Mouse (Mus musculus): ENCODE results near the gene Rhbdl1.

Gene Rhbdl1

DNA sequence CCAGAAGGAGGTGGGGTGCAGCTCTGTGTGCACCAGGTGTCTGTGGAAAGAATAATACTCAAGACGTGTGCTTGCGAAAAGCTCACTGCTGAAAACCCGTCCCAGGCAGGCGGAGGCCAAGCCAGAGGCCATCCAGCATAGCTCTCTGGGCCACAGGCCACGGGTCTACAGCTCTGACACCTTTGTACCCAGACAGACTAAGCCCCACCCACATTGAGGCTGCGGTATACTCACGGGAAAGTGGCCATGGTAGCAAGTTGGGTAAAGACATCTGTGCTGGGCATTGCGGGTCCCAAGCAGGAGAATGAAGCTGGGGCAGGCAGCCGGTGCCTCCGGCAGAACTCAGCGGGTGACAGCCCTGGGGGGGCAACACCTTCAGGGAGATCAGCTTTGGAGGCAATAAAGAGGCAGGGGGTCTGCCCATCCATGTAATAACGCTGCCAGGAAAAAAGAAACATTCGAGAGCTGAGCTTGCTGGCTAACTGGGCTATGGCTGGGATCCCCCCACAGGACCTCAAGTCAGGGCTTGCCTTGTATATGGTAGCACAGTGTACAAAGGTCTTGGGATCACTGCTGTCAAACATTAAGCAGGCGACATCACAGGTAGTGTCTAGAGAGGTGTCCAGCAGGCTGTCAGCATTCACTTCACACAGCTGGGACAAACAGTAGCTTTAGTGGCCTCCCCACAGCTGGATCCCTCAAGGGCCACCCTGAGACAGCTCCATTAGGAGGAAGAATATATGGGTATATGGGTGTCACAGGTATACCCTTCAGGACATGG is 2.5 kb upstream of the Rhbdl1 start:
- DNase-seq, result peak; percentile 69 to 70

DNA sequence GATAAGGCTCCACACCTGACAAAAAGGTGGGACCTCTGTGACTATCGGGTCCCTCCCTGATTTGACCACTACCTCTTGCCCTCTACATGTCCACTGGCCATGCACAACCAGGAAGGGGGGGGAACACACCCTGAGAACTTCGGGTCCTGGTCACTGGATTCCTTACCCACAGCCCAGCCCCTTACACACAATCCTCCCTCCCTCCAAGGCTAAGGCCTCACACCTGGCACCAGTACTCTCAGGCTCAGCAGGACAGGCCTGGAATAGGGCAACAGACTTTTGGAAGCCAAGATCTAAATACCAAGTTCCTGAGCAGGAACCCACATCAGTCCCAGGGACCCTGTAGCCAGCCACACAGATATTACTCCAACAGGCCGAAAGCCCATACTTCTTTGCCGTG is 1.8 kb upstream of the Rhbdl1 start:
- no peak for DNase-seq

DNA sequence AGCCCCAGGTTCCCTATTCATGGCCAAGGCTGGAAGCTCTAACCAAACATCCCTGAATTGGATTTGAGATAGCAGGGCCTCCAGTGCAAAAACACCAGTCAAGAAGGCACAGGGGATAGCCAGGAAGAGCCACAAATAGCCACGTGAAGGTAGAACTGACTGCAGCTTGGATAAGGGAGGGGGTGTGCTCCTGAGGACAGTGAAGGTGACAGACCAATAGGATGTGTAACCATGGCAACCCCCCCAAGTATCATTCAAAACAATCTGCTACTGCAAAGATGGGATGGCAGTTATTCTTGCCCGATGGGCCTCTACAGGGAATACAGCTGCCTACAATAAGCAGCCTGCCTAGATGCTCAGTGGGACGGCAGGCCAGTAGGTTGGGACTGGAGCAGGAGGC is 438 bp upstream of the Rhbdl1 start:
- no peak for DNase-seq

DNA sequence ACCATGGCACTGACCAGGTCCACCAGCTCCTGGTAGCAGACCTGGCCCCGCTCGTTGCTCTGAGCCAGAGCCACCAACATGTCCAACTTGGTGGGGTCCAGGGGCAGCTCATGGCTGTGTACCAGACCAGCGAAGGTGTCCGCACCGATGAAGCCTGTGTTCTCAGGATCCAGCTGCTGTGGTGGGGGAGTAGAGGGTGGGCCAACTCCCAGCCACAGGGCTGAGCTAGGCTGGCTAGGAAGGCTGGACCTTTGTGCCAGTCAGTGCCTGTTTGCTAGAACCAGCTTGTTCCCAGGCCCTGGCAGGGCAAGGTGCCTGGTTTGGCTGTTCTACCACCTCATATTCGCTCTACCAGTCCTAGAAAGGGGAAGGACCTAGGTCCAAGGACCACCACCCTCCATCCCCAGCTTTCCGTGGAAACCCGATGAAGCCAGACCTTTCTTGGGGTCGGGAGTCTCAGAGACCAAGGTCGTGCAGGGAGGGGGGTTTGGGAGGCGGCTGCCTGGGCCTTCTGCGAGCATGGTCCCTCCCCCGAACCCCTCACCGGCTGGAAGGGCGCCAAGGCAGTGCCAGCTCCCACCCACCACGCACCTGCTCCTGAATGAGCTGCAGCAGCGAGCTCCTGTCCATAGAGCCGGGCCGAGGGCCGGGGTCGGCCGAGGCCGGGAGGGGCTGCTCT is 559 bp downstream of the Rhbdl1 start:
- peak in 1 of 2 experiments; percentile 52 for DNase-seq

DNA sequence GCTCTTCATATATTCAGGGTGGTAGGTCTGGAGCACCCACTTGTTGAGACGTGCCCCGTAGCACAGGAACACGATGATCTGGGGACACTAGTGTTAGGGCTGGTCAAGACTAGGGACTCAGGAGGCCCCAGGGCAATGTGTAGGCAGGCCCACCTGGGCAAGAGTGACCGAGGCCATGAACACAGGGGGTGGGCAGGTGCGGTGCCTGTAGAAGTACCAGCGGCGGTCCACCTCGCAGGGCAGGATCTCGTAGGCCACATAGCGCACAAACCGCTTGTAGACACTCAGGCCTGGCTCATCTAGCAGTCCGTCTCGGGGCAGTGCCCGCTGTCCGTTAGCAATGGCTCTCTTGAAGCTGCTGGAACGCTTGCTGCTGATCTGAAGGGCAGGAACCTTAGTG is 1.3 kb downstream of the Rhbdl1 start:
- no peak for DNase-seq

DNA sequence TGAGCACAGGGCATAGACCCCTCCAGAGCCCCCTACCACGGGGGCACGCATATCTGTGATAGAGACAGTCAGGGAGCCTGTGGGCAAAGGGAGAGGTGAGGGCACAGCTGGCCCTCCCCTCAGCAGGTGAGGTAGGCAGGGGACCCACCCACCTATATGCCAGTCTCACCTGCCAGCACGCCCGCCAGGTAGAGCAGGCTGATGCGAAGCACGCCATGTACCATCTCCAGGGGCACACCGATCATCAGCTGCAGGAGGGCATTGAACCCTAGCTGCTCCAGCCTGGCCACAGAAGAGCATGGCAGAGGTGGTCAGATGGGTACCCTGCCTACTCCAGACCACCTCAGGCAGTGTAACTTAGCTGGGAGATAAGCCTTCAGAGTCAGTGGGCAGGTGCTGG is 1.8 kb downstream of the Rhbdl1 start:
- no peak for DNase-seq

DNA sequence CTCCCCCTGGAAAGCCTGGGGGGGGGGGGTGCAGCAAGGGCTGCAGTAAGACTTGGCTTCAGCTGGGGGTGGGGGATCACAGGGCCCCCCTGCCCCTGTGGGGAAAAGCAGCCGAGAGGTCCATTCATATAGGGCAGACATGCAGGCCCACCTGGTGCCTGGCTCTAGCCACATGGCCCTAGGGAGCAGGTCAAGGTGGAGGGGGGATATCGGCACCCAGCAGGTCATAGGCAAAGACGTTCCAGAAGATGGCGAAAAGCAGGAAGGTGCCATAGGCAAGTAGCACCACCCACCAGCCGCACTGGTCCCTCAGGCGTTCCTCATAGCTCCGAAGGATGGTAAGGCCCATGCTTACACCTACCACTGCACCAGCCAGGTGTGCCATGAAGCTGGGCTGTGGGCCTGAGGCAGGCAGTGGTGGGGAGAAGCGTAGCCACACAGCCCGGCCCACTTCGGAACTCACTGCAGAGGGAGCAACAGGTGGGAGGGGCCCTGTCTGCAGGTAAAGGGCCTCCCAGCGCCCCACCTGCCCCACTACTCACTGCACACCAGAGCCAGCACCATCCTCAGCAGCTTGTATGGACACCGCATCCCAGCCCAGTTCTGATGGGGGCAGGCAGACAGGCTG is 2.4 kb downstream of the Rhbdl1 start:
- no peak for DNase-seq

DNA sequence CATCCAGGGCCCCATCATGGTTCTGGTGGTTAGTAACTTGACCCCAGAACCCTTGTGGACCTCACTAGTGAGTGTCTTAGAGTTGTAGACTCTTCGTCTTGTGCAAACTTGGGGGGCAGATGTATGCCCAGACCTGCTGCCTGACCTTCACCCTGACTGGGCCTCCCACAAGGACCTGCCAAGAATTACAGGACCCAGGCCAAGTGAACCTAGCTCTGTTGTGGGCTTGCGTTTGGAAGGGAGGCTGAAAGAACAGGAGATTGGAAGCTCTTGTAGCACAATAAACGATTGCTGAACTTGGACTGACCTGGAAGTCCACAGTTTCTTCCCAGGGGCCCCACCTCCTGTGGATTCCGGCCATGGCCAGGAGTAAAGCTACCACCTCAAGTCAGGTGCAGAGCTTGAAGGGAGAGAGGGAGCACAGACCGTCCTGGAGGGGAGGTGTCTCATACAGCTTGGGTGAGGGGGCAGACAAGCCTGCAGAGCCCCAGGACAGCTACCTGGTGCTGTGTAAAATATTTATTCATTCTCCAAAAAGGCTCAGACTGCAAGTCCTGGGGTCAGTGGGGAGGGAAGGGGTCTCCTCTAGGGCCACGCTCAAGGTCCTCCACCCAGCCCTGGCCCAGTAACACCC is 3.0 kb downstream of the Rhbdl1 start:
- DNase-seq, result peak; percentile 80 to 88

DNA sequence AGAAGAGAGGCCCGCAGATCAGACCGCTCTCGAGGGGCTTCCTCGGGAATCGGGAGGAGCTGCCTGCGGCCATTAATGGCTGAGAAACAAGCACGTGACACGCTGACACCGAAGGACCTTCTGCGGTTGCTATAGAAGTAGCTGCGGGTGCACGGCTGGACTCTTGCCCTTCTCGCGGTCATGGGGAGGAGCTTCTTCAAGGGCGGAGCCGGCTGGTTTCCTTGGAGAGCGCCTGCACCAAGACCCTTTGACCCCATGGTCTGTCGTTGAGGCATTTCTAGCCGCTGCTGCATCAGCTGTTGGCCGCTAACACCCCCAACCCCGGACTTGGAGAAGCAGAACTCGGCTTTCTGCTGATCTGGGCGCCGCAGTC is 3.8 kb downstream of the Rhbdl1 start, which contains the start of gene Stub1:
Gene Stub1 (minus strand): TSS at position 114 of the 373 bp plus-strand sequence.
- peak; percentile 97 to 98 for DNase-seq

DNA sequence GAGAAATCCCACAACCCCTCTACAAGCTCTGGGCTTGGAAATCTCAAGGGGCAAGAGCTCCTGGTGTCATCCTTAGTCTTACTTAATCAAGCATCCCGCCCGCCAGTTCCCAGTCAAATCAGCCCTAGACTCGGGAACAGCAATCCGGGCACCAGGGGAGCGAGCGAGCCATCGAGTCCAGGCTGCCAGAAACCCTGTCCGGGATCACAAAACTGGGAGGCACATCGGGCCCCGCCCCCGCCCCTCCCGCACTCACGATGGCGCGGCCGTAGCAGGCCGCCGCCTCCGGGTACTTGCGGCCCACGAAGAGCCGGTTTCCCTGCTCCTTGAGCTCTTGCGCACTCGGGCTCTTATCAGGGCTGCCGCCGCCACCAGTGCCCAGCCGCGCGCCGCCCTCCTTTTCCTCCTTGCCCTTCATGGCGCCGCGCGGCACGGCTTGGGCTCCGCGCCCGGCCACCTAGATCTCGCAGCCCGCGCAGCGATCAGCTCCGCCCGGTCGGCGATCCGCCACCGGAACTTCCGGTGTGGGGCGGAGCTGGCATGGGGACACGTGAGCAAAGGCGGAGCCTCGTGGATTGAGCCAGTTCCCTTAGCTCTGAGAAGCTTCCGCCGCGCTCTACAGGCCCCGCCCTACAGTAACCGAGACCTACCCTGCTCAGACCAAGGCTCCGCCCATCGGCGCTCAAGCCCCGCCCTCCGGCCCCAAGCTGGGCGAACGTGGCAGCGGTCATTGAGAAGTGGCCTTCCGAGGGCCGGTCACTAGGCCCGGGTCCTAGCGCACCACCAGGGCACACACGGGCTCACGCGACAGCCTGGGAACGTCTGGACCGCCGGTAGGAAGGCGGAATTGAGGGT is 4.4 kb downstream of the Rhbdl1 start:
- peak; percentile 100 for DNase-seq

DNA sequence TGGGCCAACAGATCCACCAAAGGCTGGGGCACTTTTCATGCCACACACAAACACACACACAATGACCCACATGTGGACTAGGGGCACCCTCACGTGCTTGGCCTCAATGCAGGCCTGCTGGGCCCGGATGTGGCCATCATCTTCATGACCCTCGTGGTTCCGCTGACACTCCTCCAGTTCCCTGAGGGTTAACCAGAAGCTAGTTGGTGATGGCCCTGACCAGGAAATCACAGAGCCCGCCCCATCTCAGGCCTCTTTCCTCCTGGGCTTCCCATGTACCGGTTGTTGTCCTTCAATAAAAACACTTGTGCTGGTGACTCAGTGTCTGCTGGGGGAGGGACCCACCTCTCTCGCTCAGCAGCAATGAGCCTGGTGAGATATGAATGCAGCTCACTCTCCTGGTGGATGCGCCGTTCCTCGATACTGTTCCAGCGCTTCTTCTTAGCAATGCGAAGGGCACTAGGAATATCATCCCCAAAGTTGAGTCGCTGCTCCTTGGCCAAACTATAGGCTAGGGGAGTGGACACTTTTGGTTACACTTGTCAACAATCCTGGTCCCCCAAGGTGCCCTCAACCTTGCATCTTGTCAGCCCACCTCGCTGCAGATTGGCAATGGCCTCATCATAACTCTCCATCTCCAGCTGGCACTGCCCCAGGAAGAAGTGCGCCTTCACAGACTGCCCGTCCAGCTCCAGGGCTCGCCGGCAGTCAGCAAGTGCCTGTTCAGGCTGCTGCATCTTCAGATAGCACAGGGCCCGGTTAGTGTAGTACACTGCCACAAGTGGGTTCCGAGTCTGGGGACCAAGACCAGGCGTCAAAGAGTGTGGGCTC is 5.4 kb downstream of the Rhbdl1 start:
- peak; percentile 41 to 49 for DNase-seq

DNA sequence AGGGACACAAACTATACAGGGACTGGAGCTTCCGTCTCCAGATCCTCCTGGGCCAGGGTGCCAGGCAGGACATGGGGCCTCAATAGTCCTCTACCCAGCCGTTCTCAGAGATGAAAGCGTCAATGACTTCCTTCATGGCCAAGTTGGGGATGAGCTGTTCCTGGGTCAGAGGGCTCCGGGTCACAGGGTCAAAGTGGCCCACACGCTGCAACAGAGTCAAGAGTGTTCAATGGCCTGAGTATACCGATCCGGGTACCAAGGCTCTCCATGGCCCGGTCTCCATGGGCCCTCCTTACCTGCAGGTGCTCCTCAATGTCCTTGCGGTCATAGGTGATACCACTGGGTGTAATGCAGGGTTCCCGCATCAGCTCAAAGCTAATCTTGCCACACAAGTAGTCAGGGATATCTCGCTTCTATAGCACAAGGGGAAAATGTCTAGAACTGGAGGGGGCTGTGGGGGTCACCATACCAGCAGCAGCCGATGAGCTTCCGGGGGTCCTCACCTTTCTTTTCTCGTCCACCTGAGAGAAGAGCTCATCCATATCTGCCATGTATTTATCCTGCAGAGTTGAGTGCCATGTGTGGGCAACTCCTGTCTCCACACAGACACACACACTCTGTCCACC is 6.2 kb downstream of the Rhbdl1 start:
- DNase-seq, result peak in 1 of 2 experiments; percentile 17

DNA sequence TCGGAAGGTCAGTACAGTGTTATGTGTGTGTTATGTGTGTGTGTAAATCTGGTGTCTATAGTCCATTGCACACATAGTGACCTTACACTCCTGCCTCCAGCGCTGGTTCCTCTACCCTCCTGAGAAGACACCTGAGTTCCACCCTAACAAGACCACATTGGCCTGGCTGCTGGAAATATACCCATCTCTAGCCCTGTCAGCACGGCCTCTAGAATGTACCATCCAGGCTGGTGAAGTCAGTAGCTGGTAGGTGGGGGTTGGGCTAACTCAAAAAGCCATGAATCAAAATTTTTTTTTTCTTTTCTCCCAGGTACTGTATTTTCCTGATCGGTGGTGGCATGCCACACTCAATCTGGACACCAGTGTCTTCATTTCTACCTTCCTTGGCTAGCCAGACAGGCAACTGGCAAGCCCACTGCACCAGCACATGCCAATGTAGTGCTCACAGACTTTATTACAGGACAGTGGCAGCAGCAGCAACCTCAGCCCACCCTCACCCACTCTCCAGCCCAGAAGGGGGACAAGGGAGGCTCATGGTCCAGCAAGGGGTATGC is 6.8 kb downstream of the Rhbdl1 start:
- DNase-seq, result peak in 1 of 2 experiments; percentile 10

DNA sequence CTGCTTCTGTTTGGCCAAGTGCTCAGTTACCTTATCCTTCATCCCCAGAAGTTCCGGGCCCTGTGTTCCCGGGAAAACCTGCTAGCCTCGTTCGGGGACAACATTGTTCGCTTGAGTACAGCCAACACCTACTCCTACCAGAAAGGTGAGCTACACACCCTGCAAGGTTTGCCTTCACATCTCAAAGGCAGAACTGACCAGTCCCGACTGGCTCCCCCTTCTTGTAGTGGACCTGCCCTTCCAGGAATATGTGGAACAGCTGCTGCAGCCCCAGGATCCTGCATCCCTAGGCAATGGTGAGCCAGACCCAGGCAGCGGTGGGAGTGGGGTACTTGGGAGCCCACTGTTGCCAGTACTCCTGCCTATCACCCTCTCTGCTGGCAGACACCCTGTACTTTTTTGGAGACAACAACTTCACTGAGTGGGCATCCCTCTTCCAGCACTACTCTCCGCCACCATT is 7.5 kb downstream of the Rhbdl1 start:
- peak in 1 of 2 experiments; percentile 15 for DNase-seq

DNA sequence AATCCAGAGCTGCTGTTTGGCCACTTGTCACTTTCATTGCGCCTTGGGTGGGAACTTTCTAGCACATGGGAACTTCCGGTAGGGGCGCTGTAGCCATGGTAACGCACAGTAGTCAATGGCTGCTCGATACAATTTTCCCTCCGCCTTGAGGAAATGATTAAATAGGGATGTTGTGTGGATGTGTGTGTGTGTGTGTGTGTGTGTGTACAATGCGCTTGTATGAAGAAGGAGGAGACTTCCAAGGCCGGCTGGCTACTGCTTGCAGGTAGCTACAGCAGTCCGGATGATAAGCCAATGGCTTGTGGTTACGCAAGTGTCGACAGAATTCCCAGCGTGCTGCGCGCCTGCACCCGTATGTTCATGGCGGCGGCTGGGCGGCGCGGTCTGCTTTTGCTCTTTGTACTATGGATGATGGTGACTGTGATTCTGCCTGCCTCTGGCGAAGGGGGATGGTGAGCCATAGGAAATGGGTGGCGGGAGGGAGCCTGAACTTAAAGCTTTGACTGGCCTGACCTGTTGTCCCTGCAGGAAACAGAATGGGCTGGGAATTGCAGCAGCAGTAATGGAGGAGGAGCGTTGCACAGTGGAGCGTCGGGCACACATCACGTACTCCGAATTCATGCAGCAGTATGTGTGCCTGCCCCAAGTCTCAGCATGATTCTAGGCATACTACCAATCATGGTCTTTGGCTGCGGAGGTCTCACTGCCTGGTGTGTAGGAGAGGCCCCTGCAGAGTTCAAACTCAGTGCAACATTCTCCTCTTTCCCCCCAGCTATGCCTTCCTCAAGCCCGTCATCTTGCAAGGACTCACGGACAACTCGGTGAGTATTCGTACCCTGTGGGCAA is 8.2 kb downstream of the Rhbdl1 start, which contains the start of gene Jmjd8:
Gene Jmjd8 (plus strand): TSS at position 156 of the 846 bp plus-strand sequence.
- DNase-seq, result peak; percentile 77 to 85

DNA sequence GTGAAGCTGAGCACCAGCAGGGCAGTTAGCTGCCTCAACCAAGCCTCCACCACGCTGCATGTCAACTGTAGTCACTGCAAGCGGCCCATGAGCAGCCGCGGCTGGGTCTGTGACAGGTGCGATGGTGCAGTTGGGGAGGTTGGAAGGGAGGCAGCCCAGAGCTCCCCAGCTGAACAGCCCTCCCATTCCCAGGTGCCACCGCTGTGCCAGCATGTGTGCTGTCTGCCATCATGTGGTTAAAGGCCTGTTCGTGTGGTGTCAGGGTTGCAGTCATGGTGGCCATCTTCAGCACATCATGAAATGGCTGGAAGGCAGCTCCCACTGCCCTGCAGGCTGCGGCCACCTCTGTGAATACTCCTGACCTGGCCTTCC is 8.9 kb downstream of the Rhbdl1 start:
- no peak for DNase-seq

DNA sequence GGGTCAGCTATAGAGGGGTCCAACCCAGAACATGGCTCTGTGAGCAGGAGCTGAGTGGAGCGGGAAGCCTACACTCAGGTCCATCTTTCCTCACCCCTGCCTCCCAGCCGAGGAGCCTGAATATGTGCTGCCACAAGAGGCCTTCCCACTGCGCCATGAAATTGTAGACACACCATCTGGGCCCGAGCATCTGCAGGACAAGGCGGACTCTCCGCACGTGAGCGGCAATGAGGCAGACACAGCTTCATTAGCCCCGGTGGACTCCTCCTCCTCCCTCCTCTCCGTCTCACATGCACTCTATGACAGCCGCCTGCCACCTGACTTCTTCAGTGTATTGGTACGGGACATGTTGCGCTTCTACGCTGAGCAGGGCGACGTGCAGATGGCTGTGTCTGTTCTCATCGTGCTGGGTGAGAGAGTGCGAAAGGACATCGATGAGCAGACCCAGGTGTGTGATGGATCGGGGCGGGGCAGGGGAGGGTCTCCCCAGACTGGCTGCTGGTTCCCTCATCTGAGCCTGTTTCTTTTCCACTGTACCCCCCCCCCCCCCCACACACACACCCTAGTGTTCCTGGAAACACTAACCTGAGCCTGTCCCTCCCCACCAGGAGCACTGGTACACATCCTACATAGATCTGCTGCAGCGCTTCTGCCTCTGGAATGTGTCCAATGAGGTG is 9.4 kb downstream of the Rhbdl1 start:
- DNase-seq, result peak in 1 of 2 experiments; percentile 11

DNA sequence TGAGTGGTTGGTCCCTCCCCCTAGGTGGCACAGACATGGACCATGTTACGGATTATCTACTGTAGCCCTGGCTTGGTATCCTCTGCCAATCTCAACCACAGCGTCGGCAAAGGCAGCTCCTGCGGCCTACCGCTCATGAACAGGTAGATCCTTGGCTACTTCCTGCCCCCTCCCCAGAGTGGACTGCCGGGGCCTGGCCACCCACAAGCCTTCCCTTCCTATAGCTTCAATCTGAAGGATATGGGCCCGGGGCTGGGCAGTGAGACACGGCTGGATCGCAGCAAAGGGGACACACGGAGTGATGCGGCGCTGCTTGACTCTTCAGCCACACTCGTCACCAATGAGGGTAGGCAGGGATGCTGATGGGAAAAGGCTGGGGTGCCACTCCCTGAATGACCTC is 10.1 kb downstream of the Rhbdl1 start:
- no peak for DNase-seq
